Mouse (Mus musculus) heart, postnatal 0 days (tissue): ENCODE results near the gene Sppl3.

Source experiments
- CTCF ChIP-seq: IDR thresholded peaks from 2 replicates; pipeline ENCODE4 v1.5.1; 2016; ENCODE audit warnings: antibody characterized with exemption, control low read depth, low read depth
- EP300 ChIP-seq: IDR thresholded peaks from 2 replicates; pipeline ENCODE4 v1.6.1; 2016; ENCODE audit warnings: antibody characterized with exemption, low read depth

DNA sequence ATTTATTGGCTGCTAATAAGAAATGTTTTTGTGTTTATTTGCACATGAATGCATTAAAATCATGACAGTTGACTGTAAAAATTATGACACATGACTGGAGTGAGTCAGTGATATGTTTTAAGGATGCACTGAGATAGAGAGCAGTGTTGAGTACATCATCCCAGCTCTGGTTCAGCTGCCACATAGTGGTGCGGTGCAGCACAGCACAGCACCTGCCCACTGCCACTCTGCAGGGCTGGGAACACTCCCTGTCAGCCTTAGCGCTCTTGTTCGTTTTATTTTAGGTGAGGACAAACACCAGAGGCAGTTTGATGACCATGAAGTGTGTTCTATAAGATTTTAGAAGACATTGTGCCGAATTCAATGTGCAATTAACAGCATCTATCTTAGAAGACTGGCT is 15.2 kb downstream of the Sppl3 start:
- TF ChIP-seq CTCF (no peak), EP300 (no peak)
